Mouse (Mus musculus): ENCODE data around the gene Efcab11. TPM values are rescaled to one million over a fixed set of nuclear protein-coding genes. Genes with fewer than 3 reads are reported as not detected.
A peak's percentile ranks its signal among the peaks of the same experiment; 100 is the strongest.

Gene Efcab11
- polyA plus RNA-seq, 1 experiment from 2014 or later, result 4.0 TPM

GRCm38 (mm10) chr12:99756914-99757687 lies 127.1 kb downstream of the Efcab11 start:
- 12% methylated on average over 18 of the region's 18 CpGs for WGBS
- Histone ChIP-seq H3K4me1 (ENCODE audit: control insufficient read depth, insufficient read depth, low read length) (peaks cover 20% of the 10 kb centered on the region), H3K27me3 (ENCODE audit: control insufficient read depth, insufficient read depth, low read depth, low read length) (no peaks in the 10 kb centered on the region), H3K9ac (ENCODE audit: low read depth, low read length) (no peak overlapping the region), H3K4me3 (ENCODE audit: low read depth, low read length) (peak overlapping the region; percentile 6; the same call in 1 of the 2 replicates), H3K4me2 (ENCODE audit: low read length) (peak overlapping the region; percentile 49), H3K9me3 (replicated peaks; ENCODE audit: control insufficient read depth, low read length, poor library complexity, severe bottlenecking) (no peaks in the 10 kb centered on the region), H3K27ac (ENCODE audit: low read length) (peak overlapping the region; percentile 44; the same call in 1 of the 2 replicates), H3K36me3 (ENCODE audit: control insufficient read depth, insufficient read depth, low read length) (no peaks in the 10 kb centered on the region)
- peak; percentile 69 for ATAC-seq

- no peaks in the 10 kb centered on the region for H3K9me3 ChIP-seq (replicated peaks; ENCODE audit: control insufficient read depth, low read length, poor library complexity, severe bottlenecking)
- ATAC-seq, result no peak
- no peaks in the 10 kb centered on the region for H3K36me3 ChIP-seq (ENCODE audit: control insufficient read depth, insufficient read depth, low read length)
- no peak overlapping the region for H3K9ac ChIP-seq (ENCODE audit: low read depth, low read length)
- H3K4me2 ChIP-seq (ENCODE audit: low read length), result peak overlapping the region; percentile 49
- 69% methylated on average over 9 of the region's 9 CpGs for WGBS
- H3K27ac ChIP-seq (ENCODE audit: low read length), result no peak overlapping the region
- H3K27me3 ChIP-seq (ENCODE audit: control insufficient read depth, insufficient read depth, low read depth, low read length), result no peaks in the 10 kb centered on the region
- H3K4me3 ChIP-seq (ENCODE audit: low read depth, low read length), result no peak overlapping the region
- H3K4me1 ChIP-seq (ENCODE audit: control insufficient read depth, insufficient read depth, low read length), result peaks cover 20% of the 10 kb centered on the region
These were observed 128.0 kb downstream of the Efcab11 start for GRCm38 (mm10) chr12:99756213-99756612.

GRCm38 (mm10) chr12:99752986-99753385 lies 131.3 kb downstream of the Efcab11 start:
- Histone ChIP-seq H3K27me3 (ENCODE audit: control insufficient read depth, insufficient read depth, low read depth, low read length) (no peaks in the 10 kb centered on the region), H3K36me3 (ENCODE audit: control insufficient read depth, insufficient read depth, low read length) (no peaks in the 10 kb centered on the region), H3K27ac (ENCODE audit: low read length) (no peak overlapping the region), H3K9ac (ENCODE audit: low read depth, low read length) (no peak overlapping the region), H3K4me1 (ENCODE audit: control insufficient read depth, insufficient read depth, low read length) (peaks cover 14% of the 10 kb centered on the region), H3K9me3 (replicated peaks; ENCODE audit: control insufficient read depth, low read length, poor library complexity, severe bottlenecking) (no peaks in the 10 kb centered on the region), H3K4me2 (ENCODE audit: low read length) (no peak overlapping the region), H3K4me3 (ENCODE audit: low read depth, low read length) (no peak overlapping the region)
- 86% methylated on average over 11 of the region's 11 CpGs for WGBS
- no peak for ATAC-seq

GRCm38 (mm10) chr12:99749391-99749790 lies 134.8 kb downstream of the Efcab11 start:
- H3K4me1 ChIP-seq (ENCODE audit: control insufficient read depth, insufficient read depth, low read length), result no peaks in the 10 kb centered on the region
- WGBS, result 76% methylated on average over 3 of the region's 3 CpGs
- no peak overlapping the region for H3K4me2 ChIP-seq (ENCODE audit: low read length)
- H3K27me3 ChIP-seq (ENCODE audit: control insufficient read depth, insufficient read depth, low read depth, low read length), result no peaks in the 10 kb centered on the region
- no peak overlapping the region for H3K9ac ChIP-seq (ENCODE audit: low read depth, low read length)
- no peak overlapping the region for H3K27ac ChIP-seq (ENCODE audit: low read length)
- no peak overlapping the region for H3K4me3 ChIP-seq (ENCODE audit: low read depth, low read length)
- no peaks in the 10 kb centered on the region for H3K9me3 ChIP-seq (replicated peaks; ENCODE audit: control insufficient read depth, low read length, poor library complexity, severe bottlenecking)
- no peaks in the 10 kb centered on the region for H3K36me3 ChIP-seq (ENCODE audit: control insufficient read depth, insufficient read depth, low read length)
- ATAC-seq, result no peak

DNA sequence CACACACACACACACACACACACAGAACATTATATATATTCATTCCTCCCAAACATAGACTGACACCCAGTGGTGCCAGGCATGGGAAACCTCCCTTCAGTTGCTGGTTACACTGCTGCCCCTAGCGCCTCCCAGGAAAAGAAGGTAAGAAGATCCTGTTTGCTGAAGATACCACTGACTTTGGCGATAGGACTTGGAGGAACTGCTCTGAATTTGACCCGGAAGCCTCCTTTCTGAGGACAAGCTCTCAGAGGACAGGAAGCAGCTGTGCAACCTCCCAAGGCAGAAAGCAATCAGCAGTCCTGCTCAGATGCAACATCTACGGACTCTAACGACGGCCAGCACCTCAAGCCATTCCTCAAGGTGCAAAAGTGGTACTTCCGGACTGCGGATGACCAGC lies 142.6 kb downstream of the Efcab11 start:
- no peak overlapping the region for H3K27ac ChIP-seq (ENCODE audit: low read length)
- H3K4me1 ChIP-seq (ENCODE audit: control insufficient read depth, insufficient read depth, low read length), result no peaks in the 10 kb centered on the region
- ATAC-seq, result no peak
- H3K9ac ChIP-seq (ENCODE audit: low read depth, low read length), result no peak overlapping the region
- H3K4me3 ChIP-seq (ENCODE audit: low read depth, low read length), result no peak overlapping the region
- H3K4me2 ChIP-seq (ENCODE audit: low read length), result no peak overlapping the region
- H3K36me3 ChIP-seq (ENCODE audit: control insufficient read depth, insufficient read depth, low read length), result no peaks in the 10 kb centered on the region
- no peaks in the 10 kb centered on the region for H3K27me3 ChIP-seq (ENCODE audit: control insufficient read depth, insufficient read depth, low read depth, low read length)
- WGBS, result 91% methylated on average over 8 of the region's 8 CpGs
- no peaks in the 10 kb centered on the region for H3K9me3 ChIP-seq (replicated peaks; ENCODE audit: control insufficient read depth, low read length, poor library complexity, severe bottlenecking)

- H3K4me3 ChIP-seq (ENCODE audit: low read depth, low read length), result no peak overlapping the region
- no peaks in the 10 kb centered on the region for H3K36me3 ChIP-seq (ENCODE audit: control insufficient read depth, insufficient read depth, low read length)
- WGBS, result 45% methylated on average over 5 of the region's 5 CpGs
- H3K4me2 ChIP-seq (ENCODE audit: low read length), result no peak overlapping the region
- no peak for ATAC-seq
- H3K9ac ChIP-seq (ENCODE audit: low read depth, low read length), result no peak overlapping the region
- no peaks in the 10 kb centered on the region for H3K9me3 ChIP-seq (replicated peaks; ENCODE audit: control insufficient read depth, low read length, poor library complexity, severe bottlenecking)
- H3K27ac ChIP-seq (ENCODE audit: low read length), result no peak overlapping the region
- no peaks in the 10 kb centered on the region for H3K27me3 ChIP-seq (ENCODE audit: control insufficient read depth, insufficient read depth, low read depth, low read length)
- H3K4me1 ChIP-seq (ENCODE audit: control insufficient read depth, insufficient read depth, low read length), result no peaks in the 10 kb centered on the region
These were observed 145.0 kb downstream of the Efcab11 start for GRCm38 (mm10) chr12:99739211-99739610.

- no peak overlapping the region for H3K9ac ChIP-seq (ENCODE audit: low read depth, low read length)
- no peak overlapping the region for H3K27ac ChIP-seq (ENCODE audit: low read length)
- no peaks in the 10 kb centered on the region for H3K36me3 ChIP-seq (ENCODE audit: control insufficient read depth, insufficient read depth, low read length)
- H3K27me3 ChIP-seq (ENCODE audit: control insufficient read depth, insufficient read depth, low read depth, low read length), result no peaks in the 10 kb centered on the region
- H3K9me3 ChIP-seq (replicated peaks; ENCODE audit: control insufficient read depth, low read length, poor library complexity, severe bottlenecking), result no peaks in the 10 kb centered on the region
- H3K4me1 ChIP-seq (ENCODE audit: control insufficient read depth, insufficient read depth, low read length), result no peaks in the 10 kb centered on the region
- no peak for ATAC-seq
- no peak overlapping the region for H3K4me3 ChIP-seq (ENCODE audit: low read depth, low read length)
- H3K4me2 ChIP-seq (ENCODE audit: low read length), result no peak overlapping the region
- 92% methylated on average over 6 of the region's 6 CpGs for WGBS
These were observed 146.0 kb downstream of the Efcab11 start for GRCm38 (mm10) chr12:99738256-99738655.

GRCm38 (mm10) chr12:99736971-99737370 lies 147.3 kb downstream of the Efcab11 start:
- 43% methylated on average over 3 of the region's 3 CpGs for WGBS
- ATAC-seq, result 0 out of 2 replicates have a peak, but pooled peaks have one; percentile 11
- Histone ChIP-seq H3K4me3 (ENCODE audit: low read depth, low read length) (no peak overlapping the region), H3K27ac (ENCODE audit: low read length) (0 out of 2 replicates have a peak overlapping the region, but pooled peaks have one; percentile 18), H3K4me2 (ENCODE audit: low read length) (no peak overlapping the region), H3K9me3 (replicated peaks; ENCODE audit: control insufficient read depth, low read length, poor library complexity, severe bottlenecking) (no peaks in the 10 kb centered on the region), H3K27me3 (ENCODE audit: control insufficient read depth, insufficient read depth, low read depth, low read length) (no peaks in the 10 kb centered on the region), H3K4me1 (ENCODE audit: control insufficient read depth, insufficient read depth, low read length) (no peaks in the 10 kb centered on the region), H3K9ac (ENCODE audit: low read depth, low read length) (no peak overlapping the region), H3K36me3 (ENCODE audit: control insufficient read depth, insufficient read depth, low read length) (no peaks in the 10 kb centered on the region)

DNA sequence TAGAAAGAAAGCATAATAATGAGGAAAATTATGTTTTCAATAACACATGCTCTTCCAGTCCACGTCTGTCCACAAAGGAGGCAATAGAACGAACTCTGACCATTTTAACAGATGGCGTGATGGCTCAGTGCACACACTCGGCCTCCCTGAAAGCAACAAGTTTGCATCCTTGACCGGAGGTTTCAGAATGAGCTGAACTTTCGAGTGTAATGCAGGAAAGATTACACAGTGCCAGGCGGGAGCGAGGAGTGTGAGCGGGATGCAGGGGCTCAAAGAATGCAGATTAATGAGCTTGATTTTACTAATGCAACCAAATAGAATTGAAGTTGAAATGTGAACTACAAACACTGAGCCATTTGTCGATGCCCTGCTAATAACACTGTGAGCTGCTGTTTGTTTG lies 149.1 kb downstream of the Efcab11 start:
- no peak overlapping the region for H3K4me3 ChIP-seq (ENCODE audit: low read depth, low read length)
- H3K9ac ChIP-seq (ENCODE audit: low read depth, low read length), result no peak overlapping the region
- H3K9me3 ChIP-seq (replicated peaks; ENCODE audit: control insufficient read depth, low read length, poor library complexity, severe bottlenecking), result no peaks in the 10 kb centered on the region
- ATAC-seq, result no peak
- no peaks in the 10 kb centered on the region for H3K27me3 ChIP-seq (ENCODE audit: control insufficient read depth, insufficient read depth, low read depth, low read length)
- WGBS, result 24% methylated on average over 10 of the region's 10 CpGs
- H3K4me2 ChIP-seq (ENCODE audit: low read length), result 0 out of 2 replicates have a peak overlapping the region, but pooled peaks have one; percentile 2
- no peak overlapping the region for H3K27ac ChIP-seq (ENCODE audit: low read length)
- H3K36me3 ChIP-seq (ENCODE audit: control insufficient read depth, insufficient read depth, low read length), result no peaks in the 10 kb centered on the region
- H3K4me1 ChIP-seq (ENCODE audit: control insufficient read depth, insufficient read depth, low read length), result no peaks in the 10 kb centered on the region

All from midbrain, embryonic 16.5 days (tissue).